Mouse (Mus musculus): ENCODE data around the gene Ccr10. TPM values are rescaled to one million over a fixed set of nuclear protein-coding genes. Genes with fewer than 3 reads are reported as not detected.
A peak's percentile ranks its signal among the peaks of the same experiment; 100 is the strongest.

The Ccr10 gene
- polyA plus RNA-seq, 1 experiment from 2014 or later, result 0.11 TPM

DNA sequence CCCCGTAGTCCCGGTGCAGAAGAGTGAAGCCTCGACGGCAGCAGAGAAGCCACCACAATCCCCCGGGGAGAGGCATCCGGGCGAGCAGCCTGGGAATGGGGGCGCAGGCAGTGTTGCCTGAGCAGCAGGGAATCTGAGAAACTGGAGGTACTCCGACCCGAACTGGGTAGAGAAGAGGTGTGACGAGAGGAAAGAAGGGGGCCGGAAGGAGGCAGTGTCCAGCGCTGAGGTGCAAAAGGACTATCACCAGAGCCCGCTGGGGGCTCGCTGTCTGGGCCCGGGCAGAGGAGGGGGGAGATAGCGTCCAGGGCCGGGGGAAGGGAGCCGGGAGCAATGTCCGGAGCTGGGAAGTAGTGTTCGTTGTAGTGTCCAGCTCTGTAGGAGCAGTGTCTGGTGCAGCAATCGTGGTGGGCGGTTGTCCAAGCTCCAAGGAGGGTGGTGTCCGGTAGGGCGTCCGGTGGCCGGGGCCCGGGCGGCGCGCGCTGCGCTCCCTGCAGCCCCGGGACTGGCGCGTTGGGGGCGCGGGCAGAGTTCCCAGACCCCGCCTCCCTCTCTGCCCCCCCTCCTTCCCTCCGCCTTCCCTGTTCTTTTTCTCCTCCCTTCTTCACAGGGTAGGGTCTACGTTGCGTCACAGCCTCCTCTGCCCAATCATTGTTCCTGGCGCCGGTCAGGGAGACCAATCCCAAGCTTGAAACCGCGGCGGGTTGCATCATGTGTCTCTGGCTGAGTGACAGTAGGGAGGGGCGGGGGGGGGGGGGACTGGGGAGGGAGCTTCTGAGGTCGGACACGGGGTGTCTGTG, 4.2 kb downstream of the Ccr10 start, which contains the start of gene Plekhh3:
Plekhh3 (minus strand) TSS at position 541 of the 800 bp plus-strand sequence.
- peak within 1 kb of the TSS; percentile 90 for H3K27ac ChIP-seq (ENCODE audit: low read depth)
- peaks cover 23% of the 10 kb centered on the region for H3K36me3 ChIP-seq (ENCODE audit: insufficient read depth)
- peak; percentile 39; the same call in 1 of the 2 replicates for TF ChIP-seq CTCF (IDR thresholded peaks at IDR 0.05; ENCODE audit: low read depth)
- peak within 1 kb of the TSS; percentile 96 for H3K4me2 ChIP-seq
- under 1% methylated on average over 49 of the region's 50 CpGs for WGBS
- H3K4me3 ChIP-seq (ENCODE audit: low read depth, low read length), result peak within 1 kb of the TSS; percentile 65
- peak; percentile 98 for DNase-seq
- peak within 1 kb of the TSS; percentile 71 for H3K9ac ChIP-seq
- H3K4me1 ChIP-seq (ENCODE audit: insufficient read depth), result peaks cover 21% of the 10 kb centered on the region
- H3K27me3 ChIP-seq (ENCODE audit: insufficient read depth, low read length), result peaks cover 46% of the 10 kb centered on the region
- H3K9me3 ChIP-seq (ENCODE audit: low read depth, low read length), result no peaks in the 10 kb centered on the region
- ATAC-seq (ENCODE audit: insufficient read depth), result peak; percentile 93

DNA sequence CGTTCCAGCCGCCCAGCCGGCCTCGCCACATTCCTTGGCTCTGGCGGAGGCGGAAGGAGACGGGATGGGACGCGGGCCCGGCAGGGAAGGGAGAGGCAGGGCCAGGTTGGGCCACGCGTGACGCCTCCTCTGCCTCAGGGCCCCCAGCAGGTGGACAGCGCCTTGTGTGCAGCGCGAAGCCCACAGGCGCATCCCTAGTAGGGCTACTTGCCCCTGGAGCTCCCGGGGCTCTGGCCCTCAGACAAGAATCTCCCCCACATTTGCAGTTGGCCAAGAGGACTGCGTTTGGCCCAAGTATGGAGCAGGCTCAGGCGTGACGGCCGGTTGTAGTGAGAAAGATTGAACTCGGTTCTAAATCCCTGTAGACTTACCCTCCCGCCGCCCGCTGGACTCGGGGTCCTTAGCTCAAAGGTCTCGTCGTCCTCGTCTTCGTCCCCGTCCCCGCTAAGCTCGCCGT, 4.9 kb downstream of the Ccr10 start, which contains the start of gene Cntnap1:
Cntnap1 (plus strand) TSS at position 170 of the 457 bp plus-strand sequence.
- DNase-seq (peak; percentile 75), ATAC-seq (ENCODE audit: insufficient read depth) (no peak)
- Histone ChIP-seq H3K4me2 (peak within 1 kb of the TSS; percentile 96), H3K27ac (ENCODE audit: low read depth) (peak within 1 kb of the TSS; percentile 90), H3K4me1 (ENCODE audit: insufficient read depth) (peaks cover 21% of the 10 kb centered on the region), H3K27me3 (ENCODE audit: insufficient read depth, low read length) (peaks cover 46% of the 10 kb centered on the region), H3K36me3 (ENCODE audit: insufficient read depth) (peaks cover 28% of the 10 kb centered on the region), H3K9me3 (ENCODE audit: low read depth, low read length) (no peaks in the 10 kb centered on the region), H3K4me3 (ENCODE audit: low read depth, low read length) (peak within 1 kb of the TSS; percentile 65), H3K9ac (peak within 1 kb of the TSS; percentile 71)
- WGBS, result under 1% methylated on average over 35 of the region's 35 CpGs
- no peak for TF ChIP-seq CTCF (IDR thresholded peaks at IDR 0.05; ENCODE audit: low read depth)

DNA sequence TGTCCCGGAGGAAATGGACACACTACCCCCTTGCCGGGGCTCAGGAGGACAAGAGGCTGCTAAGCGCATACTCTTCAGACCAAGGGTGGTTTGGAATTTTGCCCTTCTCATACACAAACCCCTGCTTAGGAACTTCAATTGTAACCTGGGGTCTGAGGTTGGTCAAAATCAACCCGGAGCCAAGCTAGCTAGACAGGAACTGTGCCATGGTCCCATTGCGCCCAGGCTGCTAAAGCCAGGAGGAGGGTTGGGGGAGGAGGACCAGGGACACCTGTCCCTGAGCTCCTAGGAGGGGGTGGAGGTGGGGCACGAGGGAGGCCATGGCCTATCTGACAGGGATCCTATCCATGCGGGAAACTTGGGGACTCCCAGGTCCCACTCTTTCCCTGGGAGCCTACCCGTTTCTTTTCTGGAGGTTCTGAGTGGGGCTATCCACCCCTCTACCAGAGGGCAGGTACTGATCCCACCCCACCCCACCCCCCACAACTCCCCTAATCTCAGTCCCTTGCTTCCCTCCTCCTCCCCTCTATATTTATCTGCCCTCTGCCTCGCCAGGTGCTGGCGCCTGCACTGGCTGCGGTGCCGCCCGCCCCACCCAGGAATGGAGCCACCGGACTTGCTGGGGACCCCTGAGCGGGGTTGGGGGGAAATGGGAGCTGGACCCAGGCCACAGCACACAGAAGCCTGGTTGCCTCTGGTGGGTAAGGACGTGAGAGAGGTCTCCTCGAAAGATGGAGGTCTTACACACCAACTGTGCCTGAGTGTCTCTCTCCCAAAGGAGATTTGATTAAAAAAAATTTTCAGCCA, 5.7 kb downstream of the Ccr10 start:
- peak overlapping the region; percentile 96 for H3K4me2 ChIP-seq
- peaks cover 37% of the 10 kb centered on the region for H3K36me3 ChIP-seq (ENCODE audit: insufficient read depth)
- peaks cover 46% of the 10 kb centered on the region for H3K27me3 ChIP-seq (ENCODE audit: insufficient read depth, low read length)
- no peaks in the 10 kb centered on the region for H3K9me3 ChIP-seq (ENCODE audit: low read depth, low read length)
- DNase-seq (no peak), ATAC-seq (ENCODE audit: insufficient read depth) (no peak)
- H3K9ac ChIP-seq, result peak overlapping the region; percentile 71
- no peak overlapping the region for H3K27ac ChIP-seq (ENCODE audit: low read depth)
- TF ChIP-seq CTCF (IDR thresholded peaks at IDR 0.05; ENCODE audit: low read depth), result no peak
- H3K4me1 ChIP-seq (ENCODE audit: insufficient read depth), result peaks cover 21% of the 10 kb centered on the region
- peak overlapping the region; percentile 65 for H3K4me3 ChIP-seq (ENCODE audit: low read depth, low read length)
- 17% methylated on average over 17 of the region's 17 CpGs for WGBS

DNA sequence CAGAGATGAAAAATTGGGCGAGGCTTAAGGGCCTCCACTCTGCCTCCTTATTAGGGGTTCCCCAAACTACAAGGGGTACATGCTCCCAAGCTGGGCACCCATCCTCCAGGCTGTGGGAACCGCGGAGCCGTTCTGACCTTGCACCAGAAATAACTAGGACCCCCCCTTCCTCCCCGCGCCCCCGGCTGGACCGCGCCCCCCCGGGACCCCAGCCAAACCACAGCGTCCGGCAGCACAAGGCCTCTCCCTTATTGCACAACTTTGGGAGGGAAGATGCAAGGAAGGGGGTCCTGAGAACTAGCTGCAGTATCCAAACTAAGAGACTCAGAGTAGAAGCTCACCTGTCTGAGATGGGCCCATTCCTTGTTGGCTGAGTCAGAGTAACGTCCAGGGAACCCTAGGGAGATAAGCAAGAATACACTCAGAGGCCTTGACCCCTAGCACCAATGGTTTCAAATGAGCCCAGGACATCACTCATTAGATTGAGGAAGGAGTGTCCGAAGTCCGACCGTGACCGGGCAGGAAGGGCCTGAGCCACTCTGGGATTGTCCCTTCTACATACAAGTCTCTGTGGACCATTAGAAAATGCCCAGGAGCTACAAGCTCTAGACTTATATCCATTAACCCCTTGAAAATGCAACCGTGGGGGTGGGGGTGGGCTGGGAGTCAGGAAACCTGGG, 6.8 kb downstream of the Ccr10 start:
- H3K9me3 ChIP-seq (ENCODE audit: low read depth, low read length), result no peaks in the 10 kb centered on the region
- H3K27ac ChIP-seq (ENCODE audit: low read depth), result no peak overlapping the region
- WGBS, result 71% methylated on average over 18 of the region's 18 CpGs
- ATAC-seq (ENCODE audit: insufficient read depth) (no peak), DNase-seq (no peak)
- no peak for TF ChIP-seq CTCF (IDR thresholded peaks at IDR 0.05; ENCODE audit: low read depth)
- H3K4me1 ChIP-seq (ENCODE audit: insufficient read depth), result peaks cover 13% of the 10 kb centered on the region
- H3K36me3 ChIP-seq (ENCODE audit: insufficient read depth), result peaks cover 48% of the 10 kb centered on the region
- peak overlapping the region; percentile 65 for H3K4me3 ChIP-seq (ENCODE audit: low read depth, low read length)
- peaks cover 49% of the 10 kb centered on the region for H3K27me3 ChIP-seq (ENCODE audit: insufficient read depth, low read length)
- H3K9ac ChIP-seq, result no peak overlapping the region
- H3K4me2 ChIP-seq, result peak overlapping the region; percentile 96

DNA sequence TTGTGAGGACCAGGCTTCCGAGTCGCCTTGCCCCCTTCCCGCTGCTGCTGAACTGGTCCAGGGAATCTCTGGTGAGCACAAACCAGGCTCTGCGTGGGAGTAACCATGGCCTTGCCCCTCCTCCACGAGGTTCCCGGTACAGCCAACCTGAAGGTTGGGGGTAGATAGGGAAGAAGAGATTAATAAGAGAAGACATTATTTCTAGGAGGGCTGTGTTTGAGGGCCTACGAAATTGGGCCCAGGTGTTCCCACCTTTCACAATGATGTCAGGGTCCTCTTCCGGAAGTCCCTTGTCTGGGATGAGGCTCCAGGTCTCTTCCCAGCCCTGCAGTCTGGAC, 7.3 kb downstream of the Ccr10 start:
- Histone ChIP-seq H3K36me3 (ENCODE audit: insufficient read depth) (peaks cover 53% of the 10 kb centered on the region), H3K27ac (ENCODE audit: low read depth) (no peak overlapping the region), H3K4me2 (no peak overlapping the region; the same call in 1 of the 2 replicates), H3K4me3 (ENCODE audit: low read depth, low read length) (no peak overlapping the region), H3K9ac (no peak overlapping the region), H3K9me3 (ENCODE audit: low read depth, low read length) (no peaks in the 10 kb centered on the region), H3K27me3 (ENCODE audit: insufficient read depth, low read length) (peaks cover 50% of the 10 kb centered on the region), H3K4me1 (ENCODE audit: insufficient read depth) (peaks cover 8% of the 10 kb centered on the region)
- no peak for ATAC-seq (ENCODE audit: insufficient read depth)
- no peak for DNase-seq
- 75% methylated on average over 8 of the region's 8 CpGs for WGBS
- no peak for TF ChIP-seq CTCF (IDR thresholded peaks at IDR 0.05; ENCODE audit: low read depth)

DNA sequence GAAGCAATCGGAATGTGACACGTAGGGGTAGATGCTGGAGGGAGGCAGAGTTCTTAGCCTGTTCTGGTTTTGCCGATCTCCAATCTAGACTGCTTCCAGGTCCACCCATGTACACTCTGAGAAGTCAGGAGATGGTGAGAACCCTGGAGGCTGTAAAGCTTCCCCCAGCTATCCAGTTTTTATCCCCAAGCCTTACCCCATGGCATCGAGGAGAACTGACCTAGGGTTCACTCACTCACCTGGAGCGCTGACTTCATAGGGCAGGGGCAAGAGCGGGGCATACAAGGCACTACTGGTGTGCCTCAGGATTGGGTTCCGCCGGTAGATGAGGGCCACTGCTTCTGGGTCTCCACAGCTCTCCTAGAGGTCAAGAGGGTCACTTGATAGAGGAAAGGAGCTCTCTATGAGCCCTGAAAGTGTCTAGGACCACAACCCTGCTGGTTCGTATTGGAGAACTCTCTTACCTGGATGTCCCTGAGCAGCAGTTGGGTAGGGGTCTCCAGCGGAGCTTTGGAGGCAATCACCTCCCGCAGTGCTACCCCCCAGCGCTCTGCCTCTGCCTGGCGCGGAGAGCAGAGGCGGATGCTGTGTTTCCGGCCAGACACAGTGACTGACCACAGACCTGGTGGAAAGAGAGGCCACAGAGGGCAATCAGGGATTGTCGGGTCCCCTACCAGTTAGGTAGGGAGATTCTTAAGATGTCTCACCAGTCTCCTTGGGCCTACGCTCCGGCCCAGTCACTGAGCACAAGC, 7.9 kb downstream of the Ccr10 start:
- no peak for ATAC-seq (ENCODE audit: insufficient read depth)
- Histone ChIP-seq H3K4me3 (ENCODE audit: low read depth, low read length) (no peak overlapping the region), H3K27ac (ENCODE audit: low read depth) (no peak overlapping the region), H3K4me1 (ENCODE audit: insufficient read depth) (peaks cover 5% of the 10 kb centered on the region; the same call in 1 of the 2 replicates), H3K9me3 (ENCODE audit: low read depth, low read length) (no peaks in the 10 kb centered on the region), H3K9ac (no peak overlapping the region), H3K4me2 (no peak overlapping the region; the same call in 1 of the 2 replicates), H3K27me3 (ENCODE audit: insufficient read depth, low read length) (peaks cover 50% of the 10 kb centered on the region), H3K36me3 (ENCODE audit: insufficient read depth) (peaks cover 58% of the 10 kb centered on the region)
- TF ChIP-seq CTCF (IDR thresholded peaks at IDR 0.05; ENCODE audit: low read depth), result no peak
- 74% methylated on average over 19 of the region's 19 CpGs for WGBS
- DNase-seq, result no peak

Data from lung, embryonic 14.5 days (tissue).